Mouse (Mus musculus) kidney, adult 2 months (tissue): ENCODE data around the gene Foxp4. TPM values are rescaled to one million over a fixed set of nuclear protein-coding genes. Genes with fewer than 3 reads are reported as not detected.

Source experiments
- DNase-seq: peaks from one replicate; pipeline ENCODE4 v3.0.0; 2021
- H3K27ac ChIP-seq: fragments of 200-500 bp; 2 replicates; pipeline ENCODE4 v1.5.1; 2012; ENCODE audit warnings: low read depth, low read length, control low read depth, inconsistent platforms; ENCODE audit not compliant: insufficient read depth
- H3K27me3 ChIP-seq: fragments of 200-500 bp; replicated peaks from 2 replicates; pipeline ENCODE4 v1.6.1; 2012; ENCODE audit warnings: mild to moderate bottlenecking, moderate library complexity, low read length, inconsistent platforms; ENCODE audit not compliant: control insufficient read depth, insufficient read depth
- H3K36me3 ChIP-seq: fragments of 200-500 bp; 2 replicates; pipeline ENCODE4 v1.6.1; 2012; ENCODE audit warnings: mild to moderate bottlenecking, moderate library complexity, low read length, inconsistent platforms; ENCODE audit not compliant: control insufficient read depth, insufficient read depth
- H3K4me1 ChIP-seq: fragments of 200-500 bp; 2 replicates; pipeline ENCODE4 v1.6.1; 2011; ENCODE audit warnings: low read length; ENCODE audit not compliant: control insufficient read depth, insufficient read depth
- H3K4me3 ChIP-seq: fragments of 200-500 bp; 2 replicates; pipeline ENCODE4 v1.5.1; 2011; ENCODE audit warnings: mild to moderate bottlenecking, low read depth, low read length, control low read depth; ENCODE audit not compliant: insufficient read depth
- CTCF ChIP-seq: fragments of 200-500 bp; conservative IDR thresholded peaks from 2 replicates; pipeline ENCODE4 v1.5.1; 2011; ENCODE audit warnings: low read depth, mild to moderate bottlenecking, control low read depth, low read length, moderate library complexity, mixed read lengths; ENCODE audit not compliant: insufficient read depth, insufficient read length
- POLR2A ChIP-seq: fragments of 200-500 bp; IDR thresholded peaks from one replicate; pipeline ENCODE4 v1.6.1; 2011; ENCODE audit warnings: low read depth, low read length, control low read depth
- WGBS: fragments of 180-500 bp; shearing (Covaris S2); methylation state at CpG from one replicate; pipeline ENCODE4 v1.1.7; 2018; 5-methylcytosine and 5-hydroxymethylcytosine counted together
- polyA plus RNA-seq: library from polyadenylated mRNA; depleted of rRNA; stranded (reverse); fragments of >200 nt; gene quantifications from 2 replicates; pipeline ENCODE4 v1.2.3, GENCODE M21; 2012

Gene Foxp4
- polyA plus RNA-seq, 1 experiment, result 23.5 TPM

GRCm38 (mm10) chr17:47888155-47888455 lies 36.3 kb downstream of the Foxp4 start:
- Histone ChIP-seq H3K27ac (no peak overlapping the region), H3K4me3 (no peak overlapping the region), H3K4me1 (no peaks in the 10 kb centered on the region), H3K36me3 (no peaks in the 10 kb centered on the region), H3K27me3 (no peaks in the 10 kb centered on the region)
- 45% methylated on average over 6 of the region's 6 CpGs for whole genome bisulfite sequencing
- no peak for DNase-seq
- no peak for TF ChIP-seq CTCF
- TF ChIP-seq POLR2A, result no peak

DNA sequence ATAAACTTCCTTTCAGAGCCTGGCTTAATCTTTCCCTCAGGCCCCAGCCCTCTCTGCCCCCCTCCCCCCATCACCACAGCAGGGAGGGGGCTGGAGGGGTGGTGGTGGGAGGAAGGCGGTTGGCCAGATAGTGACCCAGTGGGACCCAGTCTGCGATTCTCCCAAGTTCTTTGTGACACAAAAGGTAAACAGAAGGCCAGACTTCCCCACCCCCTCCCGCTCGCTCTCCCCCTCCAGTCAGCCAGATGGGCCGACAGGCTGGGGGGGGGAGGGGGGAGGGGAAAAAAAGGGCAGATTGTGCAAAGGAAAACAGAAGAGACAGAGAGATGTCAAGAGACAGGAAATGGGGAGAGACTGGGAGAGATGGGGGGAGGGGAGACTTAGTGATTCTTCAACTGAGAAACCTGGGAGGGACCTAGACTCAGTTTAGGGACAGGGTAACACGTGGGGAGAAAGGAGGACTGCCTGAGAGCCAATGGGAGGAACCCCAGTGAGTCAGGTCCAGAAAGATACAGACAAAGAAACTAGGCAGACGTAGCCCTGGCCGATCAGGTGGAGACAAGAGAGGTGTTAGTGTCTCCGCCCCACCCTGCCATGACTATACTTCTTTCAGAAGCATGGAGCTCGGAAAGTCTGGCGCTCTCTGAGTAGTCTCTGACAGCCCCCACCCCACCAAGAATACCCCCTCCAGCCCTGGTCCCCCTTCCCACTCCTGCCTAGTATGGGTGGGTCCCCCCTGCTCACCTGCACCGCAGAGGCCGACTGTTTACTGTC lies 36.9 kb downstream of the Foxp4 start:
- Histone ChIP-seq H3K27me3 (no peaks in the 10 kb centered on the region), H3K36me3 (no peaks in the 10 kb centered on the region), H3K4me3 (no peak overlapping the region), H3K4me1 (no peaks in the 10 kb centered on the region), H3K27ac (no peak overlapping the region)
- 62% methylated on average over 13 of the region's 13 CpGs for whole genome bisulfite sequencing
- TF ChIP-seq CTCF, result no peak
- TF ChIP-seq POLR2A, result no peak
- no peak for DNase-seq

DNA sequence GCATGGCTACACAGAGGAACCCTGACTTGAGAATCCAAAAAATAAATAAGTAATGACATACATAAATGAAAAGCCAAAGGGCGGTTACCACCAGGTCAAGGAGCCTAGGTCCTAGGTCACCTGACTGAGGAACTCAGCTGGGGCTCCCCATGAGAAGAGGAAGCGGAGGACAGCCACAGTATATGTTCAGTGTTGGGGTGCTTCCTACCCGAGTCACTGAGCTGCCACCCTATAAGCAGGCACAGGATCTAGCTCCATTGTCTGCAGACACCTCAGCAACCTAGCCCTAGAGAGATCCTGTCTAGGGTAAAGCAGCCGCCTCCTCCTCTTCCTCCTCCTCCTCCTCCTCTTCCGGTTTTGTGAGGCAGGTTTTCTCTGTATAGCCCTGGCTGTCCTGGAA lies 41.3 kb downstream of the Foxp4 start:
- Histone ChIP-seq H3K27me3 (no peaks in the 10 kb centered on the region), H3K4me3 (no peak overlapping the region), H3K27ac (no peak overlapping the region), H3K4me1 (no peaks in the 10 kb centered on the region), H3K36me3 (no peaks in the 10 kb centered on the region)
- no peak for DNase-seq
- TF ChIP-seq POLR2A (no peak), CTCF (no peak)
- WGBS, result 80% methylated on average over 5 of the region's 5 CpGs

DNA sequence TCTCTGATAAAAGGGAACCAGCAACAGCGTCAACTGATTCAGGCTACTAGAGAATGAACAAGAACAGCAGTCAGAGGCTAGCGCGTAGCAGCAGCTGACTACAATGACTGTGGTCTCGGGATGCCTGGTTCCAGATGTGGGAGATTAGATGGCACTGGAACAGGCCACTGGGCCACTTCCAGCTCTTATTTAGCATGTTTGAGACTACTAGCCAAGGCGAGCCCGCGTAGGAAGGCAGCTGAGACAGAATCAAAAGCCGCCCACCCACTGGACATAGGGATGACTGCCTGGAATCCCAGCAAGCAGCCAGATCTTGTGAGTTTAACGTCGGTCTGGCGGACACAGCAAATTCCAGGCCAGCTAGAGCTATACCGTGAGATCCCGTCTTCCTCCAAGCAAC lies 43.1 kb downstream of the Foxp4 start:
- WGBS, result 81% methylated on average over 13 of the region's 13 CpGs
- TF ChIP-seq CTCF, result no peak
- TF ChIP-seq POLR2A, result no peak
- no peak for DNase-seq
- Histone ChIP-seq H3K4me1 (no peaks in the 10 kb centered on the region), H3K36me3 (no peaks in the 10 kb centered on the region), H3K27ac (no peak overlapping the region), H3K4me3 (no peak overlapping the region), H3K27me3 (no peaks in the 10 kb centered on the region)

- Histone ChIP-seq H3K27ac (no peak overlapping the region), H3K36me3 (no peaks in the 10 kb centered on the region), H3K4me3 (no peak overlapping the region), H3K4me1 (no peaks in the 10 kb centered on the region), H3K27me3 (no peaks in the 10 kb centered on the region)
- DNase-seq, result no peak
- WGBS, result 72% methylated on average over 3 of the region's 3 CpGs
- TF ChIP-seq POLR2A, result no peak
- no peak for TF ChIP-seq CTCF
These were observed 45.2 kb downstream of the Foxp4 start for GRCm38 (mm10) chr17:47879207-47879606.

DNA sequence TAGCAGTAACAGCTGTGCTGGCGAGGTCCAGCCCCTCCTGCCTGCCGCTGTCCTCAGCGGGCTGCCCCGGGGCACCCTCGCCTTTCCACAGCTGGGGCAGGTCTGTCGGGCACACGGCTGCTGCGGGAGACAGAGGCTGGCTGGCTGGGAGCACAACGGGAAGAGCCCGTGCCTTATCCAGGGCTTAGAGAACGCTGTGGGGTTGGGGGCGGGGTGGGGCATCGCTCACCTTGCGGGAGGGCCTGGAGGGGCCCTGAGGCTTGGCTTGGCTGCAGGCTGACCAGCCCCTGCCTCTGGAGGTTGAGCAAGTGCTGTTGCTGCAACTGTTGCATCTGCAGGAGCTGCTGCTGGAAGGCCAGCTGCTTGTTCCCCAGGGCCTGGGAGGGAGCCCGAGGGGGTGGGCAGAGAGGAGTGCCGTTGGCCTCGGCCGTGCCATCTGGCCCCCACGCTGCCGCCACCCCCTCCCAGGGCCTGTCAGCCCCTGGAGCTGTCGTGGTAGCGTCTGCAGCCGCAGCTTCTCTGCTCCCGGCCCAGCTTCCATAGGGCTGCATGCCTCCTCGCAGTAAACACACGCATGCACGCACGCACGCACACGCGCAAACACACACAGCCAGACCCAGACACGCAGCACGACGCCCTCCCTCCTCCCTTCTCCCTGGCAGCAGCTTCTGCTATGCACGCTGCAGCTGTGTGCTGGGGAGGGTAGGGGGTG lies 45.9 kb downstream of the Foxp4 start:
- H3K27me3 ChIP-seq, result no peaks in the 10 kb centered on the region
- H3K36me3 ChIP-seq, result no peaks in the 10 kb centered on the region
- no peak for TF ChIP-seq POLR2A
- TF ChIP-seq CTCF, result no peak
- no peak overlapping the region for H3K27ac ChIP-seq
- DNase-seq, result no peak
- no peak overlapping the region for H3K4me3 ChIP-seq
- 62% methylated on average over 35 of the region's 35 CpGs for WGBS
- H3K4me1 ChIP-seq, result peaks cover 2% of the 10 kb centered on the region; the same call in 1 of the 2 replicates

GRCm38 (mm10) chr17:47877715-47878377 lies 46.6 kb downstream of the Foxp4 start:
- 79% methylated on average over 10 of the region's 10 CpGs for WGBS
- Histone ChIP-seq H3K4me1 (peaks cover 2% of the 10 kb centered on the region; the same call in 1 of the 2 replicates), H3K27me3 (no peaks in the 10 kb centered on the region), H3K27ac (no peak overlapping the region), H3K4me3 (no peak overlapping the region), H3K36me3 (no peaks in the 10 kb centered on the region)
- no peak for DNase-seq
- TF ChIP-seq CTCF, result no peak
- TF ChIP-seq POLR2A, result no peak
